Mouse (Mus musculus): Measurements from ENCODE around the gene Aox1.

DNA sequence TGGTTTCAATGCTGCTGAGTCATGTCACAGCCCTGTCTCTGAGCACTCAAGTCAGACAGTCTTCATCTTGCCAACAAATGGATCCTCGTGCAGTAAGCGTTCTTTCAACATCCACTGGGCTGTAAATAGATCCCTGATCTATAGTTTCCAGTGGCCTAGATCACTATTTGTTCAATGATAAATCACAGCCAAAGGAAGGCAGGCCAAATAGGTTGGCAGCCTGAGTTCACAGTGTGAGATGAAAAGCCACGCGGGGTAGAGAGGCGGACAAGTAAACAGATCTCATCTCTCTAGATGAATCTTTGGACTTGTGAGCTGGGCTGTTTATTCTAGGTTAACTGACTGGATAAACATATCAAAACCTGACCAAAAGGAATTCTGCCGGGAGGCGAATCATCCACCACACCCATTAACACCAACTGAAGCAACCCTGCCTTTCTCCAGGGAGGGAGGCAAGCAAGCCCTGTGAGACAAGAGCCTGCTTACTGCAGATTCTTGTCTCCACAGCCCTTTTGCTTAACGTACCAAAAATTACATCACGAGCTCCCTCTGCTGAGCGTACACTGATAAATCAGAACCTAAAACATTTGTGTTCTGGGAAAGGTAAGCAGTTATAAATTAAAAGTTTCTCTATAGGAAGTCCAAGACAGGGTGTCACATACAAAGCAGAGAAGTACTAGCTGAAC, 114.8 kb downstream of the Aox1 start:
- TF ChIP-seq FLI1 (IDR thresholded peaks at IDR 0.05; ENCODE audit: low read length), result no peak
- no peak for TF ChIP-seq GATA1 (IDR thresholded peaks at IDR 0.05; ENCODE audit: borderline replicate concordance, low read length)

All from megakaryocyte, embryonic 14.5 days (primary cell).